Mouse (Mus musculus): ENCODE results near the gene Adam10. TPM values are rescaled to one million over a fixed set of nuclear protein-coding genes. Genes with fewer than 3 reads are reported as not detected.

Adam10 gene
- polyA plus RNA-seq, 1 experiment from 2014 or later = 60.6 TPM

DNA sequence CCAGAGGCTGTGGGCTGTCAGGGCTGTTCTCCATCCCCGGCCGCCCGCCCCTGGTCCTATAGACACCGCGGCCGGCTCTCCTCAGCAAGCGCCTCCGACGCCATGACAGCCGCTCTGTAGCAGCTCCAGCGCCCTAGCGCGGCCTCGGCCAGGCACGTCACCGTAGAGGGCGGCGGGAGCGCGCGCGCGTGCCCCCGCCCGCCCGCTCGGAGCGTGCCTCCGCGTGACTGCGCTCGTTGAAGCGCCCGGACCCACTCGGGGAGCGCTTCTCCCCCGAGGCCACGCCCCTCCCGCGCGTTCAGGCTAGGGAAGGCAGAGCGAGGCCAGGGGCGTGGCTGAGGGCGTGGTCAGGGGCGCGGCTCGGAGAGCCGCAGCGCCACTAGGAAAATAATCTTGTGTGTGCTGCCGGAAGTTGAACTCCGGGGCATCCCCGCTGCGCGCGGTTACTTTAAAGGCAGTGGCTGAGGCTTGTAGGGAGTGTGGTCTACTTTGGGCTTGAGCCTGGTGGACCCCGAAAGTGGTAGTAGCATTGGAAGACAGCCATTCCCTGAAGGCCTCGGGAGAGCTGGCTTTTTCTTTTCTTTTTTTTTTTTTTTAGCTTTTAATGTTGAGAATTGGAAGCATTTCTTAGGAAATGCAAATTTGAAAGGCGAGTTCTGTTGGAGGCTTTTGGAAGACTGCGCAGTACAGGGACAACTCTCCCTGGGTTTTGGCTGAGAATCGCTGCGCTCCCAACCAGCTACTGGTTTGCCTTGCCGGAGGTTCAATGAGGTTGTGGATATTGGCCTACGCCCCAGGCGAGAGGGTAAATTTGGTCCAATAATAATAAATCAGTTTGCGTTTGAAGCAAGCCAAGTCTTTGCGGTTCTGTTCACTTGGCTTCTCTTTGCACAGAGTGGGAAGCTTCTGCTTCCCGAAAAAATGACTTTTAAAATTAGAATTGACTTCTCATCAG, 21.5 kb upstream of the Adam10 start, which contains the start of gene Mindy2:
Gene Mindy2 (minus strand): TSS at position 162 of the 955 bp plus-strand sequence.
- Histone ChIP-seq H3K27ac (replicated peaks) (peak within 1 kb of the TSS; percentile 96), H3K9ac (peak within 1 kb of the TSS; percentile 85), H3K9me3 (replicated peaks) (no peaks in the 10 kb centered on the region), H3K4me3 (replicated peaks) (peak within 1 kb of the TSS; percentile 90), H3K36me3 (no peaks in the 10 kb centered on the region), H3K4me1 (peaks cover 32% of the 10 kb centered on the region), H3K27me3 (no peaks in the 10 kb centered on the region), H3K4me2 (replicated peaks) (peak within 1 kb of the TSS; percentile 88)
- peak; percentile 98 for ATAC-seq (ENCODE audit: insufficient number of reproducible peaks, low FRiP score, low TSS enrichment, low read depth)
- 1% methylated on average over 67 of the region's 67 CpGs for WGBS

DNA sequence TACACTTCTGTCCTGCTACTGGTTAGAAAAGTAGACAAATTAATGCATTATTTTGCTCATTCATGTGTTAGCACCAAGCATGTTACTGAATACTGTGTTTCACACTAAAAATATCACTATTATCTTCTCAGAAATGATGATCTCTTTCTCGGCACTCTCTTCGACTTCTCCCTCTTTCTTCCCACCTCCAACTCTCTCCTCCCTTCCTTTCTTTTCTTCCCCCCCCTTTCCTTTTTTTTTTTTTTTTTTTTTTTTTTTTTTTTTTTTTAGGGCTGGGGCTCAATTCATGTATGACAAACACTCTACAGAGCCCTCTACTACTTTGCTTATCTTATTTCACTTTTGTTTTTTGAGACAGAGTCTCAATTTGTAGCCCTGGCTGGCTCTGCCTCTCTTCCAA, 20.5 kb upstream of the Adam10 start:
- no peak overlapping the region for H3K9ac ChIP-seq
- H3K4me3 ChIP-seq (replicated peaks) = no peak overlapping the region
- no peak overlapping the region for H3K27ac ChIP-seq (replicated peaks)
- WGBS = 61% methylated on average over 2 of the region's 2 CpGs
- ATAC-seq (ENCODE audit: insufficient number of reproducible peaks, low FRiP score, low TSS enrichment, low read depth) = no peak
- no peaks in the 10 kb centered on the region for H3K9me3 ChIP-seq (replicated peaks)
- no peak overlapping the region for H3K4me2 ChIP-seq (replicated peaks)
- peaks cover 28% of the 10 kb centered on the region for H3K4me1 ChIP-seq
- H3K36me3 ChIP-seq = no peaks in the 10 kb centered on the region
- no peaks in the 10 kb centered on the region for H3K27me3 ChIP-seq

DNA sequence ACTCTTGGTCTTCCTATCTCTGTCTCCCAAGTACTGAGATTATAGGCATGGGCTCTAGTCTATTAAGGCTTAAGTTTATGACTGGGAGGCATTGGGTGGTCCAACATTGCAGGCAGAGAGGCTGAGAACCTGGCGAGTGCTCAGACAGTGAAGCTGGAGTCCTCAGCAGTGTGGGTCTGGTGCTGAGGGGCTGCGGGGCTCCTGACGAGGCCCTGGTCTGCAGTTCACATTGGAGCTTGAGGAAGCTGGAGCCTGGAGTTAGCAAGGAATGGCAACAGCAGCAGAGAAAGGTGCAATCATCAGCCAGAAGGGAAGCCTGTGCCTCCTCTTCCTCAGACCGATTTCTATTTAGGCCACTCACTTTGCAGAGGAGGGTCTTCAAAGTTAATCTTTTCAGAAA, 13.9 kb upstream of the Adam10 start:
- H3K27me3 ChIP-seq = no peaks in the 10 kb centered on the region
- no peak overlapping the region for H3K4me2 ChIP-seq (replicated peaks)
- no peak overlapping the region for H3K4me3 ChIP-seq (replicated peaks)
- H3K4me1 ChIP-seq = no peaks in the 10 kb centered on the region
- 75% methylated on average over 4 of the region's 4 CpGs for WGBS
- no peak for ATAC-seq (ENCODE audit: insufficient number of reproducible peaks, low FRiP score, low TSS enrichment, low read depth)
- H3K9me3 ChIP-seq (replicated peaks) = no peaks in the 10 kb centered on the region
- no peak overlapping the region for H3K27ac ChIP-seq (replicated peaks)
- H3K36me3 ChIP-seq = no peaks in the 10 kb centered on the region
- H3K9ac ChIP-seq = no peak overlapping the region

DNA sequence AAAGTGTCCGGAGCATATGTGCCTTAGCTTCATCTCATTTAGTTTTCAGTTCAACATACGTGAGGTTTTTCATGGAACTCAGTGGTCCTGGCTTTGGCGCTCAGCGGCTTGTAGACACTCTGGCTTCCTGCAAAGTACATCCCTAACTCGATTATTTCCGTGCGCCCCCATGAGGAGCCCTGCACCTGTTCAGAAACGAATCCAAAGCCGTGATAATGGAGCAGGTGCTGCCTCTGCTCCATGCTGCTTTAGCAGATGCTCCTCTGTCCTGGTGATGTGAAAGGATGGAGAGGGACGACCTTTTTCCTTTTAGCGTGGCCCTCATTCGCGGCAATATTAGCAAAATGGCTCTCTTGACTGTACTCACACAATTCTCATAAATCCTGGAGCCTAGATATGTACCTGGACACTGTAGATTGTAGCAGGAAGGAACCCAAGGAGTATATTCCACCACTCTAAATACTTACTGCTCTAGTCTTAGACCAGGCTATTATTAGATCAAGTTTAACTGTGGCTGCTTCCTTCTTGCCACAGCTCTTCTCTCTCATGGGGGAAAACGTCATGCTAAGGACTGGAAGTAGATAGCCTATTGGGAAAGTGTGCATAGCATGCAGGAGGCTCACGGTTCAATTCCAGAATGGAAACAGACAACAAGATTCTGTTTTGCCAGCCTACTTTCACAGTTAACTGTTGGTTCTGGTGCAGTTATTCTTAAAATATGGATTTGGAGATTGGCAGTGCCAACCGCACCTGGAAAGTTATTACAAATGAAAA, 13.2 kb upstream of the Adam10 start:
- H3K4me1 ChIP-seq = no peaks in the 10 kb centered on the region
- no peaks in the 10 kb centered on the region for H3K9me3 ChIP-seq (replicated peaks)
- no peak overlapping the region for H3K4me2 ChIP-seq (replicated peaks)
- 70% methylated on average over 16 of the region's 16 CpGs for WGBS
- H3K27ac ChIP-seq (replicated peaks) = no peak overlapping the region
- ATAC-seq (ENCODE audit: insufficient number of reproducible peaks, low FRiP score, low TSS enrichment, low read depth) = no peak
- H3K27me3 ChIP-seq = no peaks in the 10 kb centered on the region
- no peak overlapping the region for H3K4me3 ChIP-seq (replicated peaks)
- H3K36me3 ChIP-seq = no peaks in the 10 kb centered on the region
- no peak overlapping the region for H3K9ac ChIP-seq

DNA sequence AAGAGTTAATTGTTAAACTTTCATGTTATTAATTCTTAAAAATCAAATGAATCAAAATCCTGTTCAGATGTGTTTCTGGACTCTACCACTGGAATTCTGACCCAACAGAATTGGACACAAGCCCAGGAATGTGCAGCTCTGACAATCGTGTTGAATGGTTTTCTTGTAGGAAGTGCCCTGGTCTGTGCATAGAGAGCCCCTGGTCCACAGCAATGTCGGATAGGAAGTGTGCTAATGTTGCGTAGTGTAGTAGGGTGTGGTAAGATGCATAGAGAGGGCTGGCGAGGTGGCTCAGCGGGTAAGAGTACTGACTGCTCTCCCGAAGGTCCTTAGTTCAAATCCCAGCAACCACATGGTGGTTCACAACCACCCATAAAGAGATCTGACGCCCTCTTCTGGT, 12.0 kb upstream of the Adam10 start:
- Histone ChIP-seq H3K9me3 (replicated peaks) (no peaks in the 10 kb centered on the region), H3K4me2 (replicated peaks) (no peak overlapping the region), H3K27ac (replicated peaks) (no peak overlapping the region), H3K9ac (no peak overlapping the region), H3K36me3 (no peaks in the 10 kb centered on the region), H3K27me3 (no peaks in the 10 kb centered on the region), H3K4me3 (replicated peaks) (no peak overlapping the region), H3K4me1 (no peaks in the 10 kb centered on the region)
- no peak for ATAC-seq (ENCODE audit: insufficient number of reproducible peaks, low FRiP score, low TSS enrichment, low read depth)
- WGBS = 66% methylated on average over 7 of the region's 7 CpGs

DNA sequence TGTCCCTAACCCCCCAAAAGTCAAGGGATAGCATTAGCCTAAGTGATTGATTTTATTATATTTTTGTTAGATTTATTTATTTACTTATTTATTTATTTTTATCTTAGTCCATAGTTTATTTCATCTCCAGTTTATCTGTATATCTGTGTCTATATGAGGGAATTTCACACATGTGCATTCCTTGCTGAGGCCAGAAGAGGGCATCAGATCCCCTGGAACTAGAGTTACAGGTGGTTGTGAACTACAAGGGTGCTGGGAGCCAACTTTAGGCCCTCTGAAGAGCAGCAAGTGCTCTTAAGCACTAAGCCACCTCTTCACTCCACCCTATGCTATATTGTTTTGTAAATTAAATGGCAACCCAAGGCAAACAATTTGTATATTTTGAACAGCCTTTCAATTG, 10.7 kb upstream of the Adam10 start:
- ATAC-seq (ENCODE audit: insufficient number of reproducible peaks, low FRiP score, low TSS enrichment, low read depth) = no peak
- H3K27ac ChIP-seq (replicated peaks) = no peak overlapping the region
- H3K4me3 ChIP-seq (replicated peaks) = no peak overlapping the region
- no peaks in the 10 kb centered on the region for H3K4me1 ChIP-seq
- no peaks in the 10 kb centered on the region for H3K27me3 ChIP-seq
- H3K4me2 ChIP-seq (replicated peaks) = no peak overlapping the region
- no peaks in the 10 kb centered on the region for H3K36me3 ChIP-seq
- H3K9ac ChIP-seq = no peak overlapping the region
- H3K9me3 ChIP-seq (replicated peaks) = no peaks in the 10 kb centered on the region

DNA sequence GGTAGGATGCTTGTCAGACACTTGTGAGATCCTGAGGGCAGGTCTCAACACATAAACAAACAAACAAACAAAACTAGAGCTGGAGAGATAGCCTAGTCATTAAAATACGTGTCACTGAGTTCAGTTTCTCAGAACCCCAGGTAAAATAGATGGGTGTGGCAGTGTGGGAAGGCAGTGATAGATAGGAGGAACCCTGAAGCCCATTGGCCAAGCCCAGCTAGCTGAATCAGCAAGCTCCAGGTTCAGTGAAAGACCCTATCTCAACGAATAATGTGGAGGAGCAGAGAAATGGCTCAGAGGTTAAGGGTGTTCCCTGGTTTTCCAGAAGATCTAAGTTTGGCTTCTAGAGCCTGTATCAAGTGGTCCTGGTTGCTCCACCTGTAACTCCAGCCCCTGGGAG, 9.6 kb upstream of the Adam10 start:
- H3K4me2 ChIP-seq (replicated peaks) = no peak overlapping the region
- no peaks in the 10 kb centered on the region for H3K4me1 ChIP-seq
- no peaks in the 10 kb centered on the region for H3K36me3 ChIP-seq
- H3K4me3 ChIP-seq (replicated peaks) = no peak overlapping the region
- no peak for ATAC-seq (ENCODE audit: insufficient number of reproducible peaks, low FRiP score, low TSS enrichment, low read depth)
- H3K9me3 ChIP-seq (replicated peaks) = no peaks in the 10 kb centered on the region
- 49% methylated on average over 2 of the region's 2 CpGs for WGBS
- no peak overlapping the region for H3K27ac ChIP-seq (replicated peaks)
- H3K27me3 ChIP-seq = no peaks in the 10 kb centered on the region
- no peak overlapping the region for H3K9ac ChIP-seq

DNA sequence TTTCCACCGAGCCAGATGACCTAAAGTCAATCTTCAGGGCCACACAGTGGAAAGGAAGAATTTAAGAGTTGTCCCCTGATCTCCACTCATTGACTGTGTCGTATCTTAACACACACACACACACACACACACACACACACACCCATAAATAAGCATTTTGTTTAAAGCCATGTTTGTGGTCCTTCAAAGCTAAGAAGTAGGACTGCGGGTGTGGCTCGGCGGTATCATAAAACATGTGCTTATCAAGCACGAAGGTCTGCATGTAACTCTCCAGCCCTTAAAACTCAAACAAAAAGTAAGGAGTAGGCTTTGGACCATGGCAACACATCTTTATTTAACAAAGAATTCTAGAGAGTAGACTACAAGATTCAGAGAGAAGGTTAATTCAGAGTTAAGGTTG, 8.4 kb upstream of the Adam10 start:
- 87% methylated on average over 6 of the region's 6 CpGs for WGBS
- ATAC-seq (ENCODE audit: insufficient number of reproducible peaks, low FRiP score, low TSS enrichment, low read depth) = no peak
- no peak overlapping the region for H3K27ac ChIP-seq (replicated peaks)
- H3K36me3 ChIP-seq = no peaks in the 10 kb centered on the region
- no peaks in the 10 kb centered on the region for H3K9me3 ChIP-seq (replicated peaks)
- no peaks in the 10 kb centered on the region for H3K4me1 ChIP-seq
- no peaks in the 10 kb centered on the region for H3K27me3 ChIP-seq
- H3K9ac ChIP-seq = no peak overlapping the region
- no peak overlapping the region for H3K4me2 ChIP-seq (replicated peaks)
- no peak overlapping the region for H3K4me3 ChIP-seq (replicated peaks)

DNA sequence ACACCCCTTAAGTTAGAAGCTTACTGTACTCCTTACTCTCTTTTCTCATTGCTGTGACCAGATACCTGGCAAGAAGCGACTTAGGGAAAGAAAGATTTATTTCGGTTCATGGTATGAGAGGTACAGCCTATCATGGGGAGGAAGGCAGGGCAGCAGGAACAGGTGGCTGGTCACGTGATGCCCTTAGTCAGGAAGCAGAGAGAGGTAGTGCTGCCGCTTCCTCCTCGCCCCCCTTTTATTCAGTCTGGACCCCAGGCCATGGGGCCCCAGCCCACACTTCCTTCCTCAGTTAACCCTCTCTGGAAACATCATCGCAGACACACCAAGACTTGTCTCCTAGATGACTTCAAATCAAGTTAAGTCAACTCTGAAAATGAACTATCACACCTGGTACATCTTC, 7.5 kb upstream of the Adam10 start:
- no peaks in the 10 kb centered on the region for H3K36me3 ChIP-seq
- no peak for ATAC-seq (ENCODE audit: insufficient number of reproducible peaks, low FRiP score, low TSS enrichment, low read depth)
- H3K4me3 ChIP-seq (replicated peaks) = no peak overlapping the region
- H3K9me3 ChIP-seq (replicated peaks) = no peaks in the 10 kb centered on the region
- H3K27me3 ChIP-seq = no peaks in the 10 kb centered on the region
- no peak overlapping the region for H3K9ac ChIP-seq
- H3K4me2 ChIP-seq (replicated peaks) = no peak overlapping the region
- 64% methylated on average over 6 of the region's 6 CpGs for WGBS
- no peaks in the 10 kb centered on the region for H3K4me1 ChIP-seq
- H3K27ac ChIP-seq (replicated peaks) = no peak overlapping the region

DNA sequence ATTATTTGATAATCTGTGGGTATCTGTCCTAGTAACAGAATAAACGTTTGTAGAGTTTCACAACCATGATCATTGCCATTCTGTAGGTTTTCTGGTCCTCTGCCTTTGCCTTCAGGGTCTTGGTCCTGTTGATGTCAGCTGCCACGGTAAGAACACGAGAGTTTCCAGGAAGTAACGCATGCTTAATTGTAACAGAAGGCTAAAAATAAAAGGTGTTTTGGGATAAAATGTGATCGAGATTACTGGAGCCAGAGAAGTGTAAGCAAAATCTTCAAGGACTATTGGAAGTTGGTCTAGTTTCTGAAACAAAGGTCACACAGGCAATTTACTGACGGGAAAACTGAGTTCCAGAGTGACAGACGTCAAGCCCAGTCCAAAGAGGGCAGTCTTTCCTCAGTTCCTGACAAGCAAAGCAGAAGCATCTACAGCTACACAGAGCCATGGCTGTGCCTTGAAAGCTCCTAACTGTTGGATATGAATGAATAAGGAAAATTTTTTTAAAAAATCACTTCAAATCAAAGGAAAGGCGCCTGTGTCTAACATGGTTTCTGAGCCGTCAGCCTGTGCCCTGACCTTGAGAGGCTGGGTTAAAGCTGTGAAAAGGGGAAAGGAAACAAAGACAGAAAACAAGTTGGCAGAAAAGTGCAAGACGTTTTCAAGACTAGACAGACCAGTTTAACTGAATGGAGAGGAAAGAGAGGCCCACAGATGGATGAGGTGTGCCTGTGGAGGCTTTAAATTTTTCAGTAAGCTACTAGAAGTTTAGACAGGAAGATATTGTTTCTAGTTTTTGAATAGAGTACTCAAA, 6.8 kb upstream of the Adam10 start:
- Histone ChIP-seq H3K4me2 (replicated peaks) (no peak overlapping the region), H3K9me3 (replicated peaks) (no peaks in the 10 kb centered on the region), H3K27me3 (no peaks in the 10 kb centered on the region), H3K27ac (replicated peaks) (peak overlapping the region; percentile 34; the same call in 1 of the 2 replicates), H3K4me1 (no peaks in the 10 kb centered on the region), H3K4me3 (replicated peaks) (no peak overlapping the region), H3K9ac (no peak overlapping the region), H3K36me3 (no peaks in the 10 kb centered on the region)
- WGBS = 38% methylated on average over 10 of the region's 10 CpGs
- no peak for ATAC-seq (ENCODE audit: insufficient number of reproducible peaks, low FRiP score, low TSS enrichment, low read depth)

DNA sequence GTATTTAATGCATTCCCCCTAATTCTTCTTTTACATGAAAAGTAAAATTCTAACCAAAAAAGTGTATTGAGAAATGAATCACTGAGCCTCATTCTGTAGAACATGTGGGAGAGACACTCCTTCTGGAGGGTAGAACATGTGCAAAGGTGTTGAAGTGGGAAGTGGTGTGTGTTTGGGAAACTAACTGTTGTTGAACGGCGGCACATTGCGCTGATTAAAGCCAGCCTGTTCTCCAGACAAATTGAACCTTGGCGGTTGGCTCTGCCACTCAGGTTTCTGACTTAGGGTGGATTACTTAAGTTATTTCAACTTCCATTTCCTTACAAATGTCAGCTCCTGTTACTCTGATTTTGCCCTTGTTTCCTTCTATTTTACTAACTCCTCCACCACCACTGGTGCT, 5.1 kb upstream of the Adam10 start:
- H3K27me3 ChIP-seq = no peaks in the 10 kb centered on the region
- H3K4me2 ChIP-seq (replicated peaks) = no peak overlapping the region
- no peaks in the 10 kb centered on the region for H3K36me3 ChIP-seq
- no peak for ATAC-seq (ENCODE audit: insufficient number of reproducible peaks, low FRiP score, low TSS enrichment, low read depth)
- no peak overlapping the region for H3K27ac ChIP-seq (replicated peaks)
- H3K4me3 ChIP-seq (replicated peaks) = no peak overlapping the region
- 46% methylated on average over 4 of the region's 4 CpGs for WGBS
- no peaks in the 10 kb centered on the region for H3K9me3 ChIP-seq (replicated peaks)
- H3K4me1 ChIP-seq = no peaks in the 10 kb centered on the region
- H3K9ac ChIP-seq = no peak overlapping the region

Measured in embryonic facial prominence, embryonic 15.5 days (tissue).